Mouse (Mus musculus): ENCODE data around the gene Tmem82.

- TF ChIP-seq CTCF (IDR thresholded peaks at IDR 0.05; ENCODE audit: low read depth, low read length) (no peak), POLR2A (IDR thresholded peaks at IDR 0.05; ENCODE audit: borderline replicate concordance, low read depth, low read length) (no peak)
These were observed 23.3 kb downstream of the Tmem82 start for GRCm38 (mm10) chr4:141595138-141595537.

Measured in bone marrow macrophage, adult 2 months (primary cell).